Mouse (Mus musculus) MEL (cell line): ENCODE measurements around the gene Psmd11. TPM values are rescaled to one million over a fixed set of nuclear protein-coding genes. Genes with fewer than 3 reads are reported as not detected.
"Not testable (repeated sequence)": the region's sequence is repeated elsewhere in the genome, so short reads cannot be mapped to it uniquely, and the experiment has no call there.

ENCODE experiments used
- DNase-seq: peaks from one replicate; pipeline ENCODE4 v3.0.0; 2011; ENCODE audit warnings: low read depth, low spot score
- H3K27ac ChIP-seq: 2 replicates; pipeline ENCODE4 v1.5.1; 2012; ENCODE audit warnings: low read depth, mild to moderate bottlenecking, control low read depth, low read length, moderate library complexity; ENCODE audit not compliant: control insufficient read depth
- H3K27me3 ChIP-seq, 2 experiments: fragments of 150-350 bp in 1 of 2; sonication (generic) in 1 of 2; 2 replicates each; pipeline ENCODE4 v1.6.1; 2012; ENCODE audit warnings: low read length in 2 of 2, mild to moderate bottlenecking in 2 of 2, improper control_type of control experiment in 1 of 2, moderate library complexity in 1 of 2; ENCODE audit not compliant: insufficient read depth in 2 of 2, control insufficient read depth in 1 of 2
- H3K36me3 ChIP-seq, 2 experiments: 2 replicates each; pipeline ENCODE4 v1.6.1; 2012 to 2014; ENCODE audit warnings: low read length in 2 of 2, improper control_type of control experiment in 1 of 2, inconsistent platforms in 1 of 2, mild to moderate bottlenecking in 1 of 2; ENCODE audit not compliant: insufficient read depth in 2 of 2, control insufficient read depth in 1 of 2
- H3K4me1 ChIP-seq, 2 experiments: fragments of 150-350 bp in 1 of 2; sonication (generic) in 1 of 2; 2 replicates each; pipeline ENCODE4 v1.6.1; 2012; ENCODE audit warnings: low read length in 2 of 2, improper control_type of control experiment in 1 of 2, mild to moderate bottlenecking in 1 of 2; ENCODE audit not compliant: insufficient read depth in 2 of 2, control insufficient read depth in 1 of 2
- H3K4me3 ChIP-seq, 2 experiments: fragments of 150-350 bp in 1 of 2; sonication (generic) in 1 of 2; 2 replicates each; pipeline ENCODE4 v1.5.1; 2012; ENCODE audit warnings: low read depth in 2 of 2, low read length in 2 of 2, mild to moderate bottlenecking in 2 of 2, moderate library complexity in 2 of 2, control low read depth in 1 of 2, improper control_type of control experiment in 1 of 2; ENCODE audit not compliant: control insufficient read depth in 1 of 2, insufficient read depth in 1 of 2
- H3K79me2 ChIP-seq: 2 replicates; pipeline ENCODE4 v1.6.1; 2012; ENCODE audit warnings: mild to moderate bottlenecking, low read length, moderate library complexity; ENCODE audit not compliant: control insufficient read depth, poor library complexity, insufficient read depth
- H3K9ac ChIP-seq: 2 replicates; pipeline ENCODE4 v1.6.1; 2012; ENCODE audit warnings: low read depth, mild to moderate bottlenecking, control low read depth, low read length, moderate library complexity; ENCODE audit not compliant: control insufficient read depth, poor library complexity, severe bottlenecking
- H3K9me3 ChIP-seq: fragments of 150-350 bp; sonication (generic); replicated peaks from 2 replicates; pipeline ENCODE4 v1.6.1; 2012; ENCODE audit warnings: mild to moderate bottlenecking, low read length, improper control_type of control experiment, moderate library complexity; ENCODE audit not compliant: insufficient read depth
- BHLHE40 ChIP-seq: IDR thresholded peaks from 2 replicates; pipeline ENCODE4 v1.6.1; 2012; ENCODE audit warnings: low read depth, mild to moderate bottlenecking, inconsistent platforms, low read length, improper control_type of control experiment, borderline replicate concordance
- CHD1 ChIP-seq: IDR thresholded peaks from 2 replicates; pipeline ENCODE4 v1.6.1; 2012; ENCODE audit warnings: low read depth, mild to moderate bottlenecking, inconsistent platforms, low read length, improper control_type of control experiment
- CTCF ChIP-seq, 3 experiments: IDR thresholded peaks in 2 of 3; conservative IDR thresholded peaks in 1 of 3; 2 replicates each; pipeline ENCODE4 v1.5.1; 2011 to 2012; ENCODE audit warnings: low read length in 3 of 3, low read depth in 2 of 3, mild to moderate bottlenecking in 2 of 3, improper control_type of control experiment in 1 of 3, inconsistent platforms in 1 of 3, mixed read lengths in 1 of 3, moderate library complexity in 1 of 3; ENCODE audit not compliant: control insufficient read depth in 1 of 3, insufficient read depth in 1 of 3, poor library complexity in 1 of 3, severe bottlenecking in 1 of 3
- EP300 ChIP-seq, 2 experiments: IDR thresholded peaks; 2 replicates each; pipeline ENCODE4 v1.6.1; 2011; ENCODE audit warnings: improper control_type of control experiment in 2 of 2, low read length in 2 of 2, low read depth in 1 of 2, mild to moderate bottlenecking in 1 of 2
- ETS1 ChIP-seq: IDR thresholded peaks from 2 replicates; pipeline ENCODE4 v1.6.1; 2012; ENCODE audit warnings: low read depth, mild to moderate bottlenecking, inconsistent platforms, low read length, improper control_type of control experiment, moderate library complexity
- GABPA ChIP-seq: IDR thresholded peaks from 2 replicates; pipeline ENCODE4 v1.6.1; 2012; ENCODE audit warnings: low read depth, mild to moderate bottlenecking, inconsistent platforms, low read length, improper control_type of control experiment, moderate library complexity
- KAT2A ChIP-seq: conservative IDR thresholded peaks from 2 replicates; pipeline ENCODE4 v1.6.1; 2012; ENCODE audit warnings: low read depth, low read length, improper control_type of control experiment, inconsistent platforms
- MAFK ChIP-seq: IDR thresholded peaks from 2 replicates; pipeline ENCODE4 v1.6.1; 2011; ENCODE audit warnings: low read depth, mild to moderate bottlenecking, low read length, improper control_type of control experiment, borderline replicate concordance
- MAX ChIP-seq: IDR thresholded peaks from 2 replicates; pipeline ENCODE4 v1.6.1; 2011; ENCODE audit warnings: low read length, improper control_type of control experiment
- MAZ ChIP-seq: IDR thresholded peaks from 2 replicates; pipeline ENCODE4 v1.6.1; 2012; ENCODE audit warnings: low read depth, mild to moderate bottlenecking, inconsistent platforms, low read length, improper control_type of control experiment
- MYB ChIP-seq: IDR thresholded peaks from 2 replicates; pipeline ENCODE4 v1.6.1; 2011; ENCODE audit warnings: mild to moderate bottlenecking, low read depth, low read length, improper control_type of control experiment
- NELFE ChIP-seq: IDR thresholded peaks from 2 replicates; pipeline ENCODE4 v1.6.1; 2011; ENCODE audit warnings: low read depth, low read length, improper control_type of control experiment
- POLR2A ChIP-seq, 2 experiments: IDR thresholded peaks; 2 replicates each; pipeline ENCODE4 v1.6.1; 2011 to 2012; ENCODE audit warnings: low read length in 2 of 2, mild to moderate bottlenecking in 2 of 2, control low read depth in 1 of 2, improper control_type of control experiment in 1 of 2, low read depth in 1 of 2, moderate library complexity in 1 of 2; ENCODE audit not compliant: control insufficient read depth in 1 of 2, insufficient read depth in 1 of 2, poor library complexity in 1 of 2
- POLR2AphosphoS2 ChIP-seq: IDR thresholded peaks from 2 replicates; pipeline ENCODE4 v1.6.1; 2011; ENCODE audit warnings: low read length, improper control_type of control experiment
- RAD21 ChIP-seq: IDR thresholded peaks from 2 replicates; pipeline ENCODE4 v1.6.1; 2011; ENCODE audit warnings: mild to moderate bottlenecking, low read depth, low read length, improper control_type of control experiment
- RCOR1 ChIP-seq: IDR thresholded peaks from 2 replicates; pipeline ENCODE4 v1.6.1; 2012; ENCODE audit warnings: low read depth, mild to moderate bottlenecking, inconsistent platforms, low read length, improper control_type of control experiment
- SIN3A ChIP-seq: IDR thresholded peaks from 2 replicates; pipeline ENCODE4 v1.6.1; 2012; ENCODE audit warnings: low read length, improper control_type of control experiment, inconsistent platforms
- TAL1 ChIP-seq: IDR thresholded peaks from 2 replicates; pipeline ENCODE4 v1.6.1; 2012; ENCODE audit warnings: mild to moderate bottlenecking, inconsistent platforms, low read length, moderate library complexity, mixed read lengths
- USF2 ChIP-seq, 2 experiments: IDR thresholded peaks; 2 replicates each; pipeline ENCODE4 v1.6.1; 2011 to 2012; ENCODE audit warnings: improper control_type of control experiment in 2 of 2, low read length in 2 of 2, borderline replicate concordance in 1 of 2, inconsistent platforms in 1 of 2, low read depth in 1 of 2, mild to moderate bottlenecking in 1 of 2; ENCODE audit not compliant: insufficient read depth in 1 of 2
- ZC3H11A ChIP-seq: IDR thresholded peaks from 2 replicates; pipeline ENCODE4 v1.6.1; 2012; ENCODE audit warnings: low read depth, mild to moderate bottlenecking, inconsistent platforms, low read length, improper control_type of control experiment
- ZKSCAN1 ChIP-seq: IDR thresholded peaks from 2 replicates; pipeline ENCODE4 v1.6.1; 2012; ENCODE audit warnings: low read depth, mild to moderate bottlenecking, inconsistent platforms, low read length, improper control_type of control experiment, moderate library complexity
- ZMIZ1 ChIP-seq: IDR thresholded peaks from 2 replicates; pipeline ENCODE4 v1.6.1; 2012; ENCODE audit warnings: low read depth, mild to moderate bottlenecking, inconsistent platforms, low read length, improper control_type of control experiment, moderate library complexity
- ZNF384 ChIP-seq: IDR thresholded peaks from 2 replicates; pipeline ENCODE4 v1.6.1; 2012; ENCODE audit warnings: low read depth, mild to moderate bottlenecking, inconsistent platforms, low read length, improper control_type of control experiment
- polyA plus RNA-seq, 2 experiments: library from polyadenylated mRNA; stranded (reverse) in 1 of 2; unstranded in 1 of 2; fragments of >175 nt in 1 of 2; fragments of >200 nt in 1 of 2; gene quantifications; 2 replicates each; pipeline versions ENCODE4 v1.2.1 to v1.2.4; 2012; ENCODE audit warnings: low replicate concordance in 2 of 2, low read depth in 1 of 2; ENCODE audit not compliant: insufficient read length in 2 of 2, insufficient read depth in 1 of 2, missing spikeins in 1 of 2
- total RNA-seq: library from RNA; depleted of rRNA; stranded (reverse); fragments of 300-350 nt; gene quantifications from 2 replicates; pipeline ENCODE4 v1.2.3, GENCODE M21; 2012

The Psmd11 gene
- total and polyA plus RNA-seq, 3 experiments = 110 to 324 (median 184) TPM

- 0 out of 4 replicates have a peak, but pooled peaks of 1 of the 2 experiments have one; percentile 6 for TF ChIP-seq EP300 (IDR thresholded peaks at IDR 0.05; ENCODE audit: low read depth in 1 of 2, low read length in 2 of 2)
- TF ChIP-seq CHD1 = 0 out of 2 replicates have a peak, but pooled peaks have one; percentile 60
- 0 out of 2 replicates have a peak, but pooled peaks have one; percentile 38 for TF ChIP-seq POLR2AphosphoS2
- TF ChIP-seq ZKSCAN1 = no peak
- TF ChIP-seq POLR2A (IDR thresholded peaks at IDR 0.05; ENCODE audit: control insufficient read depth in 1 of 2, insufficient read depth in 1 of 2, low read depth in 1 of 2, low read length in 2 of 2, poor library complexity in 1 of 2) = 0 out of 4 replicates have a peak, but pooled peaks of 1 of the 2 experiments have one; percentile 6
- TF ChIP-seq ZMIZ1 = peak; percentile 36; the same call in 1 of the 2 replicates
- no peak for TF ChIP-seq NELFE
- TF ChIP-seq, all 39 proteins: peak for 5
- DNase-seq = no peak
- H3K9ac ChIP-seq = no peak overlapping the region
- peaks cover 30% of the 10 kb centered on the region for H3K79me2 ChIP-seq
- peaks cover 6 to 19% of the 10 kb centered on the region in 2 experiments for H3K4me1 ChIP-seq
- H3K4me3 ChIP-seq = no peak overlapping the region
- no peaks in the 10 kb centered on the region for H3K27me3 ChIP-seq
- peaks cover 71 to 94% of the 10 kb centered on the region in 2 experiments for H3K36me3 ChIP-seq
- no peaks in the 10 kb centered on the region for H3K9me3 ChIP-seq
- H3K27ac ChIP-seq = no peak overlapping the region
Measured at GRCm38 (mm10) chr11:80396617-80397016, 31.8 kb upstream of the Psmd11 start.

GRCm38 (mm10) chr11:80407878-80408277 lies 20.5 kb upstream of the Psmd11 start:
- not testable (repeated sequence) for H3K9ac ChIP-seq, H3K27ac ChIP-seq, H3K27me3 ChIP-seq, H3K4me3 ChIP-seq, DNase-seq, H3K79me2 ChIP-seq, H3K9me3 ChIP-seq
- H3K4me1 ChIP-seq = peaks cover 14 to 22% of the 10 kb centered on the region in 2 experiments
- peaks cover 51 to 66% of the 10 kb centered on the region in 2 experiments for H3K36me3 ChIP-seq
- peak; percentile 47; the same call in 1 of the 2 replicates for TF ChIP-seq ZNF384
- TF ChIP-seq ZMIZ1 = 0 out of 2 replicates have a peak, but pooled peaks have one; percentile 53
- 0 out of 2 replicates have a peak, but pooled peaks have one; percentile 2 for TF ChIP-seq SIN3A
- peak in 1 of 2 experiments; percentile 51; a peak in 2 of 4 replicates for TF ChIP-seq POLR2A (IDR thresholded peaks at IDR 0.05; ENCODE audit: control insufficient read depth in 1 of 2, insufficient read depth in 1 of 2, low read depth in 1 of 2, low read length in 2 of 2, poor library complexity in 1 of 2)

- Histone ChIP-seq H3K27ac (peak overlapping the region; percentile 69), H3K79me2 (no peaks in the 10 kb centered on the region), H3K27me3 (no peaks in the 10 kb centered on the region), H3K9me3 (no peaks in the 10 kb centered on the region), H3K4me1 (peaks cover 14 to 22% of the 10 kb centered on the region in 2 experiments), H3K4me3 (no peak overlapping the region), H3K9ac (no peak overlapping the region), H3K36me3 (peaks cover 27 to 48% of the 10 kb centered on the region in 2 experiments)
- DNase-seq = peak; percentile 70
- no peak for TF ChIP-seq KAT2A
- peak; percentile 66 for TF ChIP-seq TAL1
- no peak for TF ChIP-seq USF2 (IDR thresholded peaks at IDR 0.05; ENCODE audit: borderline replicate concordance in 1 of 2, insufficient read depth in 1 of 2, low read depth in 1 of 2, low read length in 2 of 2)
- TF ChIP-seq BHLHE40 = no peak
- TF ChIP-seq MAX = no peak
- TF ChIP-seq SIN3A = peak; percentile 77
- TF ChIP-seq CHD1 = 0 out of 2 replicates have a peak, but pooled peaks have one; percentile 13
- no peak; the same call in 1 of the 2 replicates for TF ChIP-seq NELFE
- TF ChIP-seq CTCF (IDR thresholded peaks at IDR 0.05 in 2 of 3, conservative IDR thresholded peaks at IDR 0.05 in 1 of 3; ENCODE audit: control insufficient read depth in 1 of 3, insufficient read depth in 1 of 3, low read depth in 2 of 3, low read length in 3 of 3, poor library complexity in 1 of 3, severe bottlenecking in 1 of 3) = no peak
- TF ChIP-seq RCOR1 = peak; percentile 76
- TF ChIP-seq MYB = 0 out of 2 replicates have a peak, but pooled peaks have one; percentile 55
- peak; percentile 67; the same call in 1 of the 2 replicates for TF ChIP-seq MAFK
- TF ChIP-seq ETS1 = peak; percentile 84
- TF ChIP-seq GABPA = no peak
- TF ChIP-seq RAD21 = no peak
- TF ChIP-seq POLR2A (IDR thresholded peaks at IDR 0.05; ENCODE audit: control insufficient read depth in 1 of 2, insufficient read depth in 1 of 2, low read depth in 1 of 2, low read length in 2 of 2, poor library complexity in 1 of 2) = no peak
- no peak for TF ChIP-seq ZKSCAN1
- TF ChIP-seq MAZ = peak; percentile 44; the same call in 1 of the 2 replicates
- no peak for TF ChIP-seq ZC3H11A
Measured at GRCm38 (mm10) chr11:80410377-80410776, 18.0 kb upstream of the Psmd11 start.
